Mouse (Mus musculus) cerebellum, adult 2 months (tissue): ENCODE data around the gene Wnt3a. TPM values are rescaled to one million over a fixed set of nuclear protein-coding genes. Genes with fewer than 3 reads are reported as not detected.
A peak's percentile ranks its signal among the peaks of the same experiment; 100 is the strongest.
"Not testable (repeated sequence)": the region's sequence is repeated elsewhere in the genome, so short reads cannot be mapped to it uniquely, and the experiment has no call there.

ENCODE experiments used
- DNase-seq, 2 experiments: peaks; one replicate each; pipeline ENCODE4 v3.0.0; 2021
- H3K27ac ChIP-seq: fragments of 200-500 bp; 2 replicates; pipeline ENCODE4 v1.5.1; 2012; ENCODE audit warnings: low read length, control low read depth, inconsistent platforms; ENCODE audit not compliant: insufficient read depth
- H3K27me3 ChIP-seq: fragments of 200-500 bp; 2 replicates; pipeline ENCODE4 v1.6.1; 2012; ENCODE audit warnings: inconsistent platforms, mild to moderate bottlenecking, low read length, moderate library complexity; ENCODE audit not compliant: control insufficient read depth, insufficient read depth
- H3K4me1 ChIP-seq: fragments of 200-500 bp; 2 replicates; pipeline ENCODE4 v1.6.1; 2011; ENCODE audit warnings: low read length; ENCODE audit not compliant: control insufficient read depth, insufficient read depth
- H3K4me3 ChIP-seq: fragments of 200-500 bp; replicated peaks from 2 replicates; pipeline ENCODE3; 2011; ENCODE audit warnings: mild to moderate bottlenecking, low read depth, low read length, control low read depth; ENCODE audit not compliant: insufficient read depth
- CTCF ChIP-seq: fragments of 200-500 bp; IDR thresholded peaks from 2 replicates; pipeline ENCODE4 v1.5.1; 2011; ENCODE audit warnings: low read depth, mild to moderate bottlenecking, control low read depth, low read length, moderate library complexity, borderline replicate concordance; ENCODE audit not compliant: insufficient read depth
- POLR2A ChIP-seq: fragments of 200-500 bp; IDR thresholded peaks from 2 replicates; pipeline ENCODE4 v1.6.1; 2011; ENCODE audit warnings: low read length, control low read depth, borderline replicate concordance; ENCODE audit not compliant: insufficient read depth
- WGBS: fragments of 180-500 bp; shearing (Covaris S2); methylation state at CpG from one replicate; pipeline ENCODE4 v1.1.7; 2018; 5-methylcytosine and 5-hydroxymethylcytosine counted together
- polyA plus RNA-seq: library from polyadenylated mRNA; depleted of rRNA; stranded (reverse); fragments of >200 nt; gene quantifications from 2 replicates; pipeline ENCODE4 v1.2.3, GENCODE M21; 2012

Wnt3a gene
- polyA plus RNA-seq, 1 experiment, result not detected

- peaks cover 4% of the 10 kb centered on the region; the same call in 1 of the 2 replicates for H3K4me1 ChIP-seq
- peak; percentile 35 to 45 for DNase-seq
Measured at GRCm38 (mm10) chr11:59306461-59307421, 16.2 kb upstream of the Wnt3a start, which contains the start of gene Wnt9a. Wnt9a (plus strand) TSS chr11:59306928.

GRCm38 (mm10) chr11:59305821-59306215 lies 15.3 kb upstream of the Wnt3a start:
- 8% methylated on average over 10 of the region's 10 CpGs for WGBS
- Histone ChIP-seq H3K4me1 (peaks cover 4% of the 10 kb centered on the region; the same call in 1 of the 2 replicates), H3K27ac (no peak overlapping the region), H3K27me3 (peaks cover 2% of the 10 kb centered on the region; the same call in 1 of the 2 replicates), H3K4me3 (no peak overlapping the region)
- no peak for DNase-seq
- no peak for TF ChIP-seq CTCF
- no peak for TF ChIP-seq POLR2A

More at GRCm38 (mm10) chr11:59306461-59307421, 16.2 kb upstream of the Wnt3a start, which contains the start of gene Wnt9a:
- peak within 1 kb of the TSS; percentile 55 for H3K4me3 ChIP-seq
- no peak for TF ChIP-seq POLR2A
- TF ChIP-seq CTCF, result no peak
- H3K27me3 ChIP-seq, result peaks cover 2% of the 10 kb centered on the region; the same call in 1 of the 2 replicates
- no peak within 1 kb of the TSS for H3K27ac ChIP-seq
- under 1% methylated on average over 127 of the region's 128 CpGs for WGBS

- TF ChIP-seq CTCF (no peak), POLR2A (no peak)
- Histone ChIP-seq H3K27ac (no peak overlapping the region), H3K4me3 (no peak overlapping the region), H3K4me1 (peaks cover 4% of the 10 kb centered on the region; the same call in 1 of the 2 replicates), H3K27me3 (peaks cover 2% of the 10 kb centered on the region; the same call in 1 of the 2 replicates)
- 36% methylated on average over 22 of the region's 22 CpGs for WGBS
- no peak for DNase-seq
Measured at GRCm38 (mm10) chr11:59305008-59305820, 14.7 kb upstream of the Wnt3a start.

- DNase-seq, result peak; percentile 87 to 89
- no peak overlapping the region for H3K27ac ChIP-seq
- no peak overlapping the region for H3K4me3 ChIP-seq
- TF ChIP-seq CTCF (peak; percentile 77), POLR2A (no peak)
- WGBS, result 15% methylated on average over 10 of the region's 10 CpGs
- H3K27me3 ChIP-seq, result peaks cover 2% of the 10 kb centered on the region; the same call in 1 of the 2 replicates
- H3K4me1 ChIP-seq, result no peaks in the 10 kb centered on the region; the same call in 1 of the 2 replicates
Measured at GRCm38 (mm10) chr11:59302700-59303569, 12.4 kb upstream of the Wnt3a start.

GRCm38 (mm10) chr11:59301053-59301452 lies 10.5 kb upstream of the Wnt3a start:
- H3K27ac ChIP-seq, DNase-seq, H3K4me1 ChIP-seq, H3K27me3 ChIP-seq, H3K4me3 ChIP-seq: not testable (repeated sequence)
- 77% methylated on average over 2 of the region's 2 CpGs for WGBS

GRCm38 (mm10) chr11:59300185-59300584 lies 9.6 kb upstream of the Wnt3a start:
- WGBS, result 21% methylated on average over 3 of the region's 3 CpGs
- no peak for DNase-seq
- TF ChIP-seq POLR2A (no peak), CTCF (peak; percentile 26; the same call in 1 of the 2 replicates)
- H3K27ac ChIP-seq, result no peak overlapping the region
- no peaks in the 10 kb centered on the region for H3K27me3 ChIP-seq
- no peaks in the 10 kb centered on the region for H3K4me1 ChIP-seq
- H3K4me3 ChIP-seq, result no peak overlapping the region

- Histone ChIP-seq H3K27ac (no peak overlapping the region), H3K27me3 (no peaks in the 10 kb centered on the region), H3K4me1 (no peaks in the 10 kb centered on the region), H3K4me3 (no peak overlapping the region)
- WGBS, result 18% methylated on average over 7 of the region's 7 CpGs
- DNase-seq, result peak in 1 of 2 experiments; percentile 37
- TF ChIP-seq CTCF, result peak; percentile 64; the same call in 1 of the 2 replicates
- no peak for TF ChIP-seq POLR2A
Measured at GRCm38 (mm10) chr11:59297941-59298340, 7.4 kb upstream of the Wnt3a start.
